Mouse (Mus musculus): ENCODE data around the gene Sh3bp1. TPM values are rescaled to one million over a fixed set of nuclear protein-coding genes. Genes with fewer than 3 reads are reported as not detected.

The Sh3bp1 gene
- polyA plus RNA-seq, 1 experiment from 2014 or later: 23.3 TPM

- Histone ChIP-seq H3K4me3 (ENCODE audit: low read length) (no peak overlapping the region), H3K4me1 (ENCODE audit: control insufficient read depth, insufficient read depth, low read length) (peaks cover 24% of the 10 kb centered on the region), H3K4me2 (ENCODE audit: low read depth, low read length) (no peak overlapping the region), H3K9ac (ENCODE audit: low read depth, low read length) (no peak overlapping the region), H3K36me3 (ENCODE audit: control insufficient read depth, insufficient read depth, low read length) (peaks cover 8% of the 10 kb centered on the region; the same call in 1 of the 2 replicates), H3K9me3 (ENCODE audit: control insufficient read depth, low read length) (no peaks in the 10 kb centered on the region), H3K27ac (ENCODE audit: low read length) (no peak overlapping the region), H3K27me3 (replicated peaks; ENCODE audit: control insufficient read depth, insufficient read depth, low read length) (no peaks in the 10 kb centered on the region)
- 90% methylated on average over 6 of the region's 6 CpGs for WGBS
- ATAC-seq: no peak
Measured at GRCm38 (mm10) chr15:78930192-78930706, 30.7 kb downstream of the Sh3bp1 start.

- Histone ChIP-seq H3K27ac (ENCODE audit: low read length) (peak overlapping the region; percentile 6; the same call in 1 of the 2 replicates), H3K9me3 (ENCODE audit: control insufficient read depth, low read length) (no peaks in the 10 kb centered on the region), H3K9ac (ENCODE audit: low read depth, low read length) (no peak overlapping the region), H3K4me1 (ENCODE audit: control insufficient read depth, insufficient read depth, low read length) (peaks cover 22% of the 10 kb centered on the region), H3K4me3 (ENCODE audit: low read length) (no peak overlapping the region), H3K4me2 (ENCODE audit: low read depth, low read length) (no peak overlapping the region), H3K27me3 (replicated peaks; ENCODE audit: control insufficient read depth, insufficient read depth, low read length) (no peaks in the 10 kb centered on the region), H3K36me3 (ENCODE audit: control insufficient read depth, insufficient read depth, low read length) (peaks cover 8% of the 10 kb centered on the region; the same call in 1 of the 2 replicates)
- 86% methylated on average over 7 of the region's 7 CpGs for WGBS
- ATAC-seq: no peak
Measured at GRCm38 (mm10) chr15:78930801-78931426, 31.3 kb downstream of the Sh3bp1 start.

GRCm38 (mm10) chr15:78931577-78931976 lies 32.0 kb downstream of the Sh3bp1 start:
- H3K36me3 ChIP-seq (ENCODE audit: control insufficient read depth, insufficient read depth, low read length): peaks cover 8% of the 10 kb centered on the region; the same call in 1 of the 2 replicates
- H3K9me3 ChIP-seq (ENCODE audit: control insufficient read depth, low read length): no peaks in the 10 kb centered on the region
- no peak for ATAC-seq
- WGBS: 17% methylated on average over 3 of the region's 3 CpGs
- H3K4me3 ChIP-seq (ENCODE audit: low read length): no peak overlapping the region
- H3K27me3 ChIP-seq (replicated peaks; ENCODE audit: control insufficient read depth, insufficient read depth, low read length): no peaks in the 10 kb centered on the region
- peaks cover 24% of the 10 kb centered on the region for H3K4me1 ChIP-seq (ENCODE audit: control insufficient read depth, insufficient read depth, low read length)
- no peak overlapping the region for H3K27ac ChIP-seq (ENCODE audit: low read length)
- no peak overlapping the region for H3K9ac ChIP-seq (ENCODE audit: low read depth, low read length)
- H3K4me2 ChIP-seq (ENCODE audit: low read depth, low read length): no peak overlapping the region

GRCm38 (mm10) chr15:78934784-78935320 lies 35.3 kb downstream of the Sh3bp1 start, which contains the start of gene Nol12:
Nol12 (plus strand) TSS chr15:78934933.
- peak within 1 kb of the TSS; percentile 75 for H3K27ac ChIP-seq (ENCODE audit: low read length)
- no peaks in the 10 kb centered on the region for H3K9me3 ChIP-seq (ENCODE audit: control insufficient read depth, low read length)
- under 1% methylated on average over 42 of the region's 42 CpGs for WGBS
- peaks cover 18% of the 10 kb centered on the region for H3K36me3 ChIP-seq (ENCODE audit: control insufficient read depth, insufficient read depth, low read length)
- ATAC-seq: peak; percentile 89
- H3K4me2 ChIP-seq (ENCODE audit: low read depth, low read length): peak within 1 kb of the TSS; percentile 67
- peak within 1 kb of the TSS; percentile 79 for H3K9ac ChIP-seq (ENCODE audit: low read depth, low read length)
- peaks cover 10% of the 10 kb centered on the region for H3K4me1 ChIP-seq (ENCODE audit: control insufficient read depth, insufficient read depth, low read length)
- peak within 1 kb of the TSS; percentile 72 for H3K4me3 ChIP-seq (ENCODE audit: low read length)
- H3K27me3 ChIP-seq (replicated peaks; ENCODE audit: control insufficient read depth, insufficient read depth, low read length): no peaks in the 10 kb centered on the region

GRCm38 (mm10) chr15:78936403-78936802 lies 36.8 kb downstream of the Sh3bp1 start:
- Histone ChIP-seq H3K4me2 (ENCODE audit: low read depth, low read length) (no peak overlapping the region), H3K36me3 (ENCODE audit: control insufficient read depth, insufficient read depth, low read length) (peaks cover 23% of the 10 kb centered on the region), H3K27me3 (replicated peaks; ENCODE audit: control insufficient read depth, insufficient read depth, low read length) (no peaks in the 10 kb centered on the region), H3K27ac (ENCODE audit: low read length) (no peak overlapping the region), H3K4me1 (ENCODE audit: control insufficient read depth, insufficient read depth, low read length) (peaks cover 10% of the 10 kb centered on the region), H3K4me3 (ENCODE audit: low read length) (no peak overlapping the region), H3K9ac (ENCODE audit: low read depth, low read length) (no peak overlapping the region), H3K9me3 (ENCODE audit: control insufficient read depth, low read length) (no peaks in the 10 kb centered on the region)
- 90% methylated on average over 12 of the region's 12 CpGs for WGBS
- ATAC-seq: no peak

GRCm38 (mm10) chr15:78937311-78937710 lies 37.7 kb downstream of the Sh3bp1 start:
- peaks cover 23% of the 10 kb centered on the region for H3K36me3 ChIP-seq (ENCODE audit: control insufficient read depth, insufficient read depth, low read length)
- H3K27ac ChIP-seq (ENCODE audit: low read length): no peak overlapping the region
- no peak overlapping the region for H3K4me2 ChIP-seq (ENCODE audit: low read depth, low read length)
- no peak overlapping the region for H3K9ac ChIP-seq (ENCODE audit: low read depth, low read length)
- 89% methylated on average over 10 of the region's 10 CpGs for WGBS
- H3K27me3 ChIP-seq (replicated peaks; ENCODE audit: control insufficient read depth, insufficient read depth, low read length): no peaks in the 10 kb centered on the region
- H3K4me3 ChIP-seq (ENCODE audit: low read length): no peak overlapping the region
- ATAC-seq: no peak
- H3K9me3 ChIP-seq (ENCODE audit: control insufficient read depth, low read length): no peaks in the 10 kb centered on the region
- peaks cover 10% of the 10 kb centered on the region for H3K4me1 ChIP-seq (ENCODE audit: control insufficient read depth, insufficient read depth, low read length)

GRCm38 (mm10) chr15:78937963-78938362 lies 38.4 kb downstream of the Sh3bp1 start:
- ATAC-seq: no peak

GRCm38 (mm10) chr15:78940325-78940724 lies 40.8 kb downstream of the Sh3bp1 start:
- peaks cover 14% of the 10 kb centered on the region for H3K4me1 ChIP-seq (ENCODE audit: control insufficient read depth, insufficient read depth, low read length)
- no peak overlapping the region for H3K4me3 ChIP-seq (ENCODE audit: low read length)
- H3K36me3 ChIP-seq (ENCODE audit: control insufficient read depth, insufficient read depth, low read length): peaks cover 23% of the 10 kb centered on the region
- no peak overlapping the region for H3K4me2 ChIP-seq (ENCODE audit: low read depth, low read length)
- H3K27ac ChIP-seq (ENCODE audit: low read length): no peak overlapping the region
- H3K27me3 ChIP-seq (replicated peaks; ENCODE audit: control insufficient read depth, insufficient read depth, low read length): no peaks in the 10 kb centered on the region
- no peaks in the 10 kb centered on the region for H3K9me3 ChIP-seq (ENCODE audit: control insufficient read depth, low read length)
- WGBS: 89% methylated on average over 13 of the region's 13 CpGs
- H3K9ac ChIP-seq (ENCODE audit: low read depth, low read length): no peak overlapping the region
- no peak for ATAC-seq

More at GRCm38 (mm10) chr15:78937963-78938362, 38.4 kb downstream of the Sh3bp1 start:
- Histone ChIP-seq H3K27me3 (replicated peaks; ENCODE audit: control insufficient read depth, insufficient read depth, low read length) (no peaks in the 10 kb centered on the region), H3K9ac (ENCODE audit: low read depth, low read length) (no peak overlapping the region), H3K36me3 (ENCODE audit: control insufficient read depth, insufficient read depth, low read length) (peaks cover 23% of the 10 kb centered on the region), H3K9me3 (ENCODE audit: control insufficient read depth, low read length) (no peaks in the 10 kb centered on the region), H3K4me1 (ENCODE audit: control insufficient read depth, insufficient read depth, low read length) (peaks cover 11% of the 10 kb centered on the region), H3K4me3 (ENCODE audit: low read length) (no peak overlapping the region), H3K27ac (ENCODE audit: low read length) (no peak overlapping the region), H3K4me2 (ENCODE audit: low read depth, low read length) (no peak overlapping the region)
- WGBS: 84% methylated on average over 2 of the region's 2 CpGs

GRCm38 (mm10) chr15:78942663-78943062 lies 43.1 kb downstream of the Sh3bp1 start:
- H3K27me3 ChIP-seq (replicated peaks; ENCODE audit: control insufficient read depth, insufficient read depth, low read length): peaks cover 3% of the 10 kb centered on the region
- peak overlapping the region; percentile 70 for H3K4me2 ChIP-seq (ENCODE audit: low read depth, low read length)
- H3K4me1 ChIP-seq (ENCODE audit: control insufficient read depth, insufficient read depth, low read length): peaks cover 9% of the 10 kb centered on the region
- peaks cover 20% of the 10 kb centered on the region for H3K36me3 ChIP-seq (ENCODE audit: control insufficient read depth, insufficient read depth, low read length)
- H3K27ac ChIP-seq (ENCODE audit: low read length): no peak overlapping the region
- ATAC-seq: peak; percentile 70
- no peaks in the 10 kb centered on the region for H3K9me3 ChIP-seq (ENCODE audit: control insufficient read depth, low read length)
- H3K4me3 ChIP-seq (ENCODE audit: low read length): peak overlapping the region; percentile 48
- H3K9ac ChIP-seq (ENCODE audit: low read depth, low read length): peak overlapping the region; percentile 68
- under 1% methylated on average over 9 of the region's 9 CpGs for WGBS

Measured in intestine, embryonic 16.5 days (tissue).